Mouse (Mus musculus) heart, embryonic 13.5 days (tissue): ENCODE data around the gene Pbx1. TPM values are rescaled to one million over a fixed set of nuclear protein-coding genes. Genes with fewer than 3 reads are reported as not detected.

Experiments
- ATAC-seq: fragments of 200-750 bp; cut with Nextera tagmentation; 2 replicates; pipeline ENCODE4 v1.8.0; 2017; ENCODE audit warnings: moderate TSS enrichment; ENCODE audit not compliant: insufficient number of reproducible peaks, low FRiP score, low TSS enrichment; ENCODE audit errors: extremely low read depth
- H3K27ac ChIP-seq: fragments of 300-500 bp; sonication (generic); replicated peaks from 2 replicates; pipeline ENCODE4 v1.5.1; 2015; ENCODE audit warnings: moderate library complexity, mild to moderate bottlenecking, inconsistent platforms
- H3K27me3 ChIP-seq: fragments of 300-500 bp; sonication (generic); replicated peaks from 2 replicates; pipeline ENCODE4 v1.6.1; 2015; ENCODE audit warnings: mild to moderate bottlenecking, inconsistent platforms
- H3K36me3 ChIP-seq: fragments of 300-500 bp; sonication (generic); 2 replicates; pipeline ENCODE4 v1.6.1; 2015; ENCODE audit warnings: mild to moderate bottlenecking, inconsistent platforms
- H3K4me1 ChIP-seq: fragments of 300-500 bp; sonication (generic); 2 replicates; pipeline ENCODE4 v1.6.1; 2015; ENCODE audit warnings: inconsistent platforms
- H3K4me2 ChIP-seq: fragments of 300-500 bp; sonication (generic); 2 replicates; pipeline ENCODE4 v1.6.1; 2015; ENCODE audit warnings: inconsistent platforms, mild to moderate bottlenecking, moderate library complexity
- H3K4me3 ChIP-seq: fragments of 300-500 bp; sonication (generic); 2 replicates; pipeline ENCODE4 v1.5.1; 2015; ENCODE audit warnings: moderate library complexity, mild to moderate bottlenecking, inconsistent platforms
- H3K9ac ChIP-seq: fragments of 300-500 bp; sonication (generic); 2 replicates; pipeline ENCODE4 v1.6.1; 2015; ENCODE audit warnings: inconsistent platforms, mild to moderate bottlenecking, moderate library complexity
- H3K9me3 ChIP-seq: fragments of 300-500 bp; sonication (generic); 2 replicates; pipeline ENCODE4 v1.6.1; 2016; ENCODE audit warnings: inconsistent platforms
- WGBS: fragments of 180-500 bp; shearing (Covaris S2); methylation state at CpG from one replicate; pipeline ENCODE4 v1.1.7; 2015; ENCODE audit warnings: mixed read lengths; 5-methylcytosine and 5-hydroxymethylcytosine counted together
- polyA plus RNA-seq: library from polyadenylated mRNA; unstranded; fragments of >200 nt; fragmentation: Nextera tagmentation; extraction: Ambion mirVana; gene quantifications from 2 replicates; pipeline ENCODE4 v1.2.1, GENCODE M21; 2015

Gene Pbx1
- polyA plus RNA-seq, 1 experiment from 2014 or later, result 23.2 TPM

GRCm38 (mm10) chr1:168341368-168341767, 90.7 kb downstream of the Pbx1 start:
- H3K4me1 ChIP-seq, result peaks cover 45% of the 10 kb centered on the region
- H3K4me3 ChIP-seq, result no peak overlapping the region
- no peak overlapping the region for H3K9ac ChIP-seq
- no peak overlapping the region for H3K27ac ChIP-seq
- H3K27me3 ChIP-seq, result no peaks in the 10 kb centered on the region
- H3K9me3 ChIP-seq, result no peaks in the 10 kb centered on the region
- WGBS, result 77% methylated on average over 6 of the region's 6 CpGs
- H3K4me2 ChIP-seq, result no peak overlapping the region
- ATAC-seq, result no peak
- peaks cover 9% of the 10 kb centered on the region; the same call in 1 of the 2 replicates for H3K36me3 ChIP-seq

GRCm38 (mm10) chr1:168336238-168336818, 95.7 kb downstream of the Pbx1 start:
- 89% methylated on average over 7 of the region's 7 CpGs for WGBS
- H3K4me2 ChIP-seq, result no peak overlapping the region
- H3K27ac ChIP-seq, result no peak overlapping the region
- no peak overlapping the region for H3K4me3 ChIP-seq
- no peaks in the 10 kb centered on the region for H3K9me3 ChIP-seq
- no peak for ATAC-seq
- no peak overlapping the region for H3K9ac ChIP-seq
- H3K36me3 ChIP-seq, result peaks cover 28% of the 10 kb centered on the region
- peaks cover 25% of the 10 kb centered on the region for H3K4me1 ChIP-seq
- H3K27me3 ChIP-seq, result no peaks in the 10 kb centered on the region

GRCm38 (mm10) chr1:168334831-168335574, 97.1 kb downstream of the Pbx1 start:
- peaks cover 37% of the 10 kb centered on the region for H3K4me1 ChIP-seq
- H3K9ac ChIP-seq, result no peak overlapping the region
- no peak for ATAC-seq
- no peak overlapping the region for H3K27ac ChIP-seq
- H3K4me3 ChIP-seq, result no peak overlapping the region
- no peak overlapping the region for H3K4me2 ChIP-seq
- H3K9me3 ChIP-seq, result no peaks in the 10 kb centered on the region
- H3K27me3 ChIP-seq, result no peaks in the 10 kb centered on the region
- H3K36me3 ChIP-seq, result peaks cover 28% of the 10 kb centered on the region
- 90% methylated on average over 8 of the region's 8 CpGs for WGBS

- H3K27ac ChIP-seq, result no peak overlapping the region
- no peak overlapping the region for H3K4me2 ChIP-seq
- ATAC-seq, result no peak
- H3K9me3 ChIP-seq, result no peaks in the 10 kb centered on the region
- no peak overlapping the region for H3K9ac ChIP-seq
- H3K4me3 ChIP-seq, result no peak overlapping the region
- peaks cover 56% of the 10 kb centered on the region for H3K4me1 ChIP-seq
- no peaks in the 10 kb centered on the region for H3K27me3 ChIP-seq
- WGBS, result 90% methylated on average over 9 of the region's 9 CpGs
- H3K36me3 ChIP-seq, result peaks cover 24% of the 10 kb centered on the region
Measured at GRCm38 (mm10) chr1:168332056-168332455, 100.0 kb downstream of the Pbx1 start.

GRCm38 (mm10) chr1:168328236-168328605, 103.8 kb downstream of the Pbx1 start:
- 53% methylated on average over 3 of the region's 3 CpGs for WGBS
- Histone ChIP-seq H3K4me2 (no peak overlapping the region), H3K27ac (no peak overlapping the region), H3K9me3 (no peaks in the 10 kb centered on the region), H3K4me3 (no peak overlapping the region), H3K9ac (no peak overlapping the region), H3K36me3 (peaks cover 11% of the 10 kb centered on the region), H3K27me3 (no peaks in the 10 kb centered on the region), H3K4me1 (peaks cover 83% of the 10 kb centered on the region)
- ATAC-seq, result no peak

GRCm38 (mm10) chr1:168327405-168328235, 104.5 kb downstream of the Pbx1 start:
- Histone ChIP-seq H3K4me2 (no peak overlapping the region), H3K4me1 (peaks cover 84% of the 10 kb centered on the region)
- 84% methylated on average over 18 of the region's 18 CpGs for WGBS

GRCm38 (mm10) chr1:168325786-168326185, 106.3 kb downstream of the Pbx1 start:
- no peak for ATAC-seq

More at GRCm38 (mm10) chr1:168327405-168328235, 104.5 kb downstream of the Pbx1 start:
- Histone ChIP-seq H3K4me3 (no peak overlapping the region), H3K27ac (no peak overlapping the region), H3K9ac (no peak overlapping the region), H3K36me3 (0 out of 2 replicates have a peak, but pooled peaks cover 5% of the 10 kb centered on the region), H3K27me3 (no peaks in the 10 kb centered on the region), H3K9me3 (no peaks in the 10 kb centered on the region)
- no peak for ATAC-seq

GRCm38 (mm10) chr1:168324306-168325085, 107.6 kb downstream of the Pbx1 start:
- 57% methylated on average over 7 of the region's 7 CpGs for WGBS
- no peak overlapping the region for H3K9ac ChIP-seq
- no peak overlapping the region; the same call in 1 of the 2 replicates for H3K27ac ChIP-seq

More at GRCm38 (mm10) chr1:168325786-168326185, 106.3 kb downstream of the Pbx1 start:
- H3K4me2 ChIP-seq, result no peak overlapping the region
- H3K9ac ChIP-seq, result peak overlapping the region; percentile 52; the same call in 1 of the 2 replicates
- no peaks in the 10 kb centered on the region for H3K9me3 ChIP-seq
- H3K27me3 ChIP-seq, result no peaks in the 10 kb centered on the region
- H3K4me1 ChIP-seq, result peaks cover 80% of the 10 kb centered on the region
- 40% methylated on average over 4 of the region's 4 CpGs for WGBS
- no peak overlapping the region; the same call in 1 of the 2 replicates for H3K27ac ChIP-seq
- H3K36me3 ChIP-seq, result 0 out of 2 replicates have a peak, but pooled peaks cover 11% of the 10 kb centered on the region
- H3K4me3 ChIP-seq, result no peak overlapping the region

GRCm38 (mm10) chr1:168323436-168324108, 108.5 kb downstream of the Pbx1 start:
- Histone ChIP-seq H3K27me3 (no peaks in the 10 kb centered on the region), H3K9ac (0 out of 2 replicates have a peak overlapping the region, but pooled peaks have one; percentile 19), H3K4me3 (no peak overlapping the region), H3K9me3 (no peaks in the 10 kb centered on the region), H3K36me3 (0 out of 2 replicates have a peak, but pooled peaks cover 10% of the 10 kb centered on the region), H3K27ac (peak overlapping the region; percentile 49; the same call in 1 of the 2 replicates), H3K4me2 (no peak overlapping the region), H3K4me1 (peaks cover 82% of the 10 kb centered on the region)
- WGBS, result 41% methylated on average over 12 of the region's 12 CpGs
- no peak for ATAC-seq

More at GRCm38 (mm10) chr1:168324306-168325085, 107.6 kb downstream of the Pbx1 start:
- Histone ChIP-seq H3K4me1 (peaks cover 81% of the 10 kb centered on the region), H3K4me3 (no peak overlapping the region), H3K4me2 (no peak overlapping the region), H3K27me3 (no peaks in the 10 kb centered on the region), H3K36me3 (0 out of 2 replicates have a peak, but pooled peaks cover 11% of the 10 kb centered on the region), H3K9me3 (no peaks in the 10 kb centered on the region)
- no peak for ATAC-seq

GRCm38 (mm10) chr1:168322892-168323291, 109.2 kb downstream of the Pbx1 start:
- 97% methylated on average over 1 of the region's 1 CpGs for WGBS
- Histone ChIP-seq H3K9me3 (no peaks in the 10 kb centered on the region), H3K27ac (no peak overlapping the region), H3K27me3 (no peaks in the 10 kb centered on the region), H3K4me2 (no peak overlapping the region), H3K9ac (no peak overlapping the region), H3K4me1 (peaks cover 79% of the 10 kb centered on the region), H3K36me3 (0 out of 2 replicates have a peak, but pooled peaks cover 6% of the 10 kb centered on the region), H3K4me3 (no peak overlapping the region)
- ATAC-seq, result no peak
